Mouse (Mus musculus) brain, embryonic 14.5 days (tissue): ENCODE measurements around the gene Fam110a.

ENCODE experiments used
- CTCF ChIP-seq: fragments of 200-500 bp; IDR thresholded peaks from 2 replicates; pipeline ENCODE4 v1.5.1; 2012; ENCODE audit warnings: inconsistent platforms, mild to moderate bottlenecking, moderate library complexity, borderline replicate concordance; ENCODE audit not compliant: insufficient read depth, insufficient read length; ENCODE audit errors: extremely low read depth
- POLR2A ChIP-seq: fragments of 200-500 bp; IDR thresholded peaks from 2 replicates; pipeline ENCODE4 v1.6.1; 2012; ENCODE audit warnings: mild to moderate bottlenecking, inconsistent platforms, borderline replicate concordance; ENCODE audit not compliant: poor library complexity, insufficient read depth, insufficient read length, severe bottlenecking; ENCODE audit errors: extremely low read depth

- TF ChIP-seq CTCF (no peak), POLR2A (no peak)
These were observed 16.0 kb downstream of the Fam110a start for GRCm38 (mm10) chr2:151964052-151964451.
